Mouse (Mus musculus): ENCODE data around the gene Sulf2. TPM values are rescaled to one million over a fixed set of nuclear protein-coding genes. Genes with fewer than 3 reads are reported as not detected.
"Not testable (repeated sequence)": the region's sequence is repeated elsewhere in the genome, so short reads cannot be mapped to it uniquely, and the experiment has no call there.

Gene Sulf2
- polyA plus RNA-seq, 1 experiment from 2014 or later, result 73.6 TPM

DNA sequence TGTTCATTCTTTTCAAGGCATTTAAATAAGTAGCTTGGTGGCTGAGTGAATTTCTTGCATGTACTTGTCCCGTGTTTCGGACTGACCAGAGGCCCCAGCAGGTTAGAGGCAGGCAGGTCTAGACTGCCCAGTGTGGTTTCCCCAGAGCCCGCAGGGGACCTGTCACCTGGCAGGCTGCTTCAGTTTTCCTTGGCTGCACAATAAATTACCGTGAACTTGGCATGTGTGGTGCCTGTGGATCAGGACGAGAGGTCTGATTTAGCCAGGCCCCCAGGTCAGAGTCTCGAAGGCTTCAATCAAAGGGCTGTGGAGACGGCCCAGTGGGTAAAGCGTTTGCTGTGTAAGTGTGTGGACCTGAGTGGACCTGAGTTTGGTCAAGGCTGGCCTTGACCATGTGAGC is 35.4 kb upstream of the Sulf2 start:
- Histone ChIP-seq H3K4me1 (ENCODE audit: control insufficient read depth, insufficient read depth, low read depth, low read length) (peaks cover 7% of the 10 kb centered on the region), H3K9ac (ENCODE audit: low read depth, low read length) (no peak overlapping the region), H3K4me2 (ENCODE audit: low read length) (no peak overlapping the region), H3K4me3 (ENCODE audit: low read length) (no peak overlapping the region), H3K27ac (ENCODE audit: low read depth, low read length) (no peak overlapping the region), H3K27me3 (replicated peaks; ENCODE audit: control insufficient read depth, insufficient read depth, low read length) (peaks cover 3% of the 10 kb centered on the region; the same call in 1 of the 2 replicates), H3K36me3 (ENCODE audit: control insufficient read depth, insufficient read depth, low read length) (no peaks in the 10 kb centered on the region), H3K9me3 (ENCODE audit: control insufficient read depth, low read length) (no peaks in the 10 kb centered on the region)
- WGBS, result 57% methylated on average over 8 of the region's 8 CpGs
- ATAC-seq, result no peak

GRCm38 (mm10) chr2:166189191-166189590 is 33.7 kb upstream of the Sulf2 start:
- H3K27me3 ChIP-seq (replicated peaks; ENCODE audit: control insufficient read depth, insufficient read depth, low read length), result peaks cover 5% of the 10 kb centered on the region; the same call in 1 of the 2 replicates
- no peak overlapping the region for H3K27ac ChIP-seq (ENCODE audit: low read depth, low read length)
- no peak overlapping the region for H3K9ac ChIP-seq (ENCODE audit: low read depth, low read length)
- H3K4me3 ChIP-seq (ENCODE audit: low read length), result no peak overlapping the region
- no peaks in the 10 kb centered on the region for H3K9me3 ChIP-seq (ENCODE audit: control insufficient read depth, low read length)
- peaks cover 7% of the 10 kb centered on the region for H3K4me1 ChIP-seq (ENCODE audit: control insufficient read depth, insufficient read depth, low read depth, low read length)
- no peak for ATAC-seq
- no peaks in the 10 kb centered on the region for H3K36me3 ChIP-seq (ENCODE audit: control insufficient read depth, insufficient read depth, low read length)
- no peak overlapping the region for H3K4me2 ChIP-seq (ENCODE audit: low read length)
- WGBS, result 94% methylated on average over 11 of the region's 11 CpGs

DNA sequence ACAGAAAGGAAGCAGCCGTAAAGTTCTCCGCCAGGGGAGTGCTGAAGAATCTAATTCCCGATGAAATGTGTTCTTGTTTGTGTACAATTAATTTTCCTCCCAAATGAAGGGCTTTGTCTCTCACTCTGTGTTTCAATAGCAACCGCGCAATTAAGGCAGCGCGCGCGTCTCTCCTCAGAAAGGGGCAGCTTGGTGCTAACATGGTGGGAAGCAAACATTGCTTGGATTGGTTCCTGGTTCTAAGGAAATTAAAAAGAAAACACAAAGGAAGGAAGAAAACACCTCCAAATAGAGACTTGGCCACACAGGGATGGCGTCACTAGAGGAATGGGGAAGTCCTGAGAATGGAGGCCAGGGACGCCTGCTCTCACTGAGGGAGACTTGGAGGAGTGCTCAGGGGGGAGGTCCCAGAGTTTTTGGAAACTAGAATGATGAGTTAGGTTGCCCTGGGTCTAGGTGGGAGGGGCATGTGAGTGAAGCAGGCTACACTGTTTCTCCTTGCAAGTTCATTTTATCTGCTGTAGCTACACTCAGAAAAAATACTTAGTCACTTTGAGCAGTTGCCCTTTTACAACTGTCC is 32.5 kb upstream of the Sulf2 start:
- H3K9ac ChIP-seq (ENCODE audit: low read depth, low read length); H3K9me3 ChIP-seq (ENCODE audit: control insufficient read depth, low read length); H3K4me1 ChIP-seq (ENCODE audit: control insufficient read depth, insufficient read depth, low read depth, low read length); H3K4me3 ChIP-seq (ENCODE audit: low read length); H3K27me3 ChIP-seq (replicated peaks; ENCODE audit: control insufficient read depth, insufficient read depth, low read length); H3K4me2 ChIP-seq (ENCODE audit: low read length); H3K36me3 ChIP-seq (ENCODE audit: control insufficient read depth, insufficient read depth, low read length); H3K27ac ChIP-seq (ENCODE audit: low read depth, low read length): not testable (repeated sequence)
- WGBS, result 38% methylated on average over 8 of the region's 11 CpGs
- peak; percentile 54; the same call in 1 of the 2 replicates for ATAC-seq

DNA sequence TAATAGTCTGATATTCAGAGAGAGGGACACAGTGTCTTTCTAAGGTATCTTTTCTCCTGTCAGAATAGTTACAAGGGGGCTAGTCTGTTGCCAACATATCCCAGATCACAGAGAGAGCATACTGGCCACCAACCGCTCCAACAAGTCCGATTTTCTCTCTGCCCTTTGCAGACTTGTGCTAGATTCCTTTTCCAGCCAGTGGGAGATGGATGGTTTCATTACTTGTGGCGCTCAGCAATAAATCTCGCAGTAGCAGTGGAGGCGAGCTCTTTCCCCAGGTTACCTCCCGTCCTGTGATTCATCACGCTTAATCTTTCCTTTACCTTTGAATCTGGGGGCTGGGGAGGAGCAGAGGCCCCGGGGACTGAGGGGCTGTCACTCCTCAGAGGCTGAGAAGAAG is 31.9 kb upstream of the Sulf2 start:
- not testable (repeated sequence) for H3K9me3 ChIP-seq (ENCODE audit: control insufficient read depth, low read length); H3K27me3 ChIP-seq (replicated peaks; ENCODE audit: control insufficient read depth, insufficient read depth, low read length); H3K4me2 ChIP-seq (ENCODE audit: low read length); H3K27ac ChIP-seq (ENCODE audit: low read depth, low read length); H3K4me3 ChIP-seq (ENCODE audit: low read length); H3K36me3 ChIP-seq (ENCODE audit: control insufficient read depth, insufficient read depth, low read length); H3K4me1 ChIP-seq (ENCODE audit: control insufficient read depth, insufficient read depth, low read depth, low read length); H3K9ac ChIP-seq (ENCODE audit: low read depth, low read length)
- 23% methylated on average over 6 of the region's 8 CpGs for WGBS
- ATAC-seq, result 0 out of 2 replicates have a peak, but pooled peaks have one; percentile 15

DNA sequence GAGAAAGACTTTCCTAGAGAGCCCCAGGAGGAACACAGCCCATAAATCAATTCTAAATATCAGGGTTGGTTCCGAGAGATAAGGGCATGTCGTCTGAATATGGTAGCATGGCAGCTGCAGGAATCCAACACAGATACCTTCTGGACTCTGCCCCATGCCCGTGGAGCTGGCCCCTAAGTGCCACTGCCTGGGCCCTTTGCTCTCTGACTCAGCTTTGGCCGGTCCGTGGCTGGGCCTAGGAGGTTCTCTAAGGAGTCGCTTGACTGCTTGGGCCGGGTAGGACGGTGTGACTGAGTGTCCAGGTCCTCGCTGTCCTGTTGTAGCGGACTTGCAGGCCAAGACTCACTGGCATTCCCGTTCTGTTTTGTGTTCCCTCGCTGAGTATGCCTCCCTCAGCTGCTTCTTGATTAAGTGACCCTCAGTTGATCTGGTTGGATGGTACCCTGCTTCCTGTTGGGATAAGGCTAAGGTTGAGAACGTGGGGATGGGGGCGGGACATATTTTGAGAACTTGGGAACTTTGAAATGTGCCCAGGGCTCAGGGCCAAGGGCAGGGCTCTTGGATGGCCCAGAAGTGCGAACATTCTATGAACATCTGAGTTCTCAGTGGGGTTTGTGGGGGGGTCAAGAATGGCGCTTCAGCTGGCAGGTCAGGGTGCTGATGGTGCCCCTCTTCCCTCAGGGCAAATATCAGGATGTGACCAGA is 30.9 kb upstream of the Sulf2 start:
- H3K36me3 ChIP-seq (ENCODE audit: control insufficient read depth, insufficient read depth, low read length), result no peaks in the 10 kb centered on the region
- no peak overlapping the region for H3K4me2 ChIP-seq (ENCODE audit: low read length)
- no peak overlapping the region for H3K9ac ChIP-seq (ENCODE audit: low read depth, low read length)
- 82% methylated on average over 16 of the region's 16 CpGs for WGBS
- peaks cover 5% of the 10 kb centered on the region; the same call in 1 of the 2 replicates for H3K27me3 ChIP-seq (replicated peaks; ENCODE audit: control insufficient read depth, insufficient read depth, low read length)
- no peaks in the 10 kb centered on the region for H3K9me3 ChIP-seq (ENCODE audit: control insufficient read depth, low read length)
- peak overlapping the region; percentile 37 for H3K27ac ChIP-seq (ENCODE audit: low read depth, low read length)
- peaks cover 7% of the 10 kb centered on the region for H3K4me1 ChIP-seq (ENCODE audit: control insufficient read depth, insufficient read depth, low read depth, low read length)
- no peak overlapping the region for H3K4me3 ChIP-seq (ENCODE audit: low read length)
- no peak for ATAC-seq

DNA sequence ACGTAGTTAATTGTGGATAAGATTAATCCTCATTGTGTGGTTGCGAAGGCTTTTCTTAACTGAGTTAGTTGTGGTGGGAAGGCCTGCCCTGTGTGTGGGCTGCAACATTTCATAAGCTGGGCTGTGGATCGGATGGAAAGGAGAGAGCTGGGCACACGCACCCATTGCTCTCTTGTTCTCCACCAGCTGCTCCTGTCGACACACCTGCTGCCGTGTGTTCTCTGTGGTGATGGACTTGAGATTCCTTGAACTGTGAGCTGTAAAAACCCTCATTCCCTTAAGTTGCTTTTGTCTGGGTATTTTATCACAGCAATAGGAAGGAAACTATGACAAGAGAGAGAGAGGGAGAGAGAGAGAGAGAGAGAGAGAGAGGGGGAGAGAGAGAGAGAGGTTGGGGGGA is 30.3 kb upstream of the Sulf2 start:
- Histone ChIP-seq H3K4me1 (ENCODE audit: control insufficient read depth, insufficient read depth, low read depth, low read length) (peaks cover 8% of the 10 kb centered on the region), H3K4me3 (ENCODE audit: low read length) (no peak overlapping the region), H3K27ac (ENCODE audit: low read depth, low read length) (no peak overlapping the region), H3K4me2 (ENCODE audit: low read length) (no peak overlapping the region), H3K9ac (ENCODE audit: low read depth, low read length) (no peak overlapping the region), H3K36me3 (ENCODE audit: control insufficient read depth, insufficient read depth, low read length) (no peaks in the 10 kb centered on the region), H3K27me3 (replicated peaks; ENCODE audit: control insufficient read depth, insufficient read depth, low read length) (peaks cover 5% of the 10 kb centered on the region; the same call in 1 of the 2 replicates), H3K9me3 (ENCODE audit: control insufficient read depth, low read length) (no peaks in the 10 kb centered on the region)
- no peak for ATAC-seq
- 90% methylated on average over 6 of the region's 6 CpGs for WGBS

GRCm38 (mm10) chr2:166184417-166184816 is 29.0 kb upstream of the Sulf2 start:
- Histone ChIP-seq H3K4me1 (ENCODE audit: control insufficient read depth, insufficient read depth, low read depth, low read length) (peaks cover 20% of the 10 kb centered on the region), H3K27ac (ENCODE audit: low read depth, low read length) (no peak overlapping the region), H3K9me3 (ENCODE audit: control insufficient read depth, low read length) (no peaks in the 10 kb centered on the region), H3K9ac (ENCODE audit: low read depth, low read length) (no peak overlapping the region), H3K4me3 (ENCODE audit: low read length) (no peak overlapping the region), H3K4me2 (ENCODE audit: low read length) (no peak overlapping the region), H3K27me3 (replicated peaks; ENCODE audit: control insufficient read depth, insufficient read depth, low read length) (peaks cover 5% of the 10 kb centered on the region; the same call in 1 of the 2 replicates), H3K36me3 (ENCODE audit: control insufficient read depth, insufficient read depth, low read length) (no peaks in the 10 kb centered on the region)
- no peak for ATAC-seq
- WGBS, result 64% methylated on average over 6 of the region's 6 CpGs

- Histone ChIP-seq H3K9ac (ENCODE audit: low read depth, low read length) (no peak overlapping the region), H3K4me1 (ENCODE audit: control insufficient read depth, insufficient read depth, low read depth, low read length) (peaks cover 17% of the 10 kb centered on the region), H3K4me2 (ENCODE audit: low read length) (no peak overlapping the region), H3K4me3 (ENCODE audit: low read length) (no peak overlapping the region), H3K27ac (ENCODE audit: low read depth, low read length) (no peak overlapping the region), H3K27me3 (replicated peaks; ENCODE audit: control insufficient read depth, insufficient read depth, low read length) (peaks cover 5% of the 10 kb centered on the region; the same call in 1 of the 2 replicates), H3K9me3 (ENCODE audit: control insufficient read depth, low read length) (no peaks in the 10 kb centered on the region), H3K36me3 (ENCODE audit: control insufficient read depth, insufficient read depth, low read length) (no peaks in the 10 kb centered on the region)
- ATAC-seq, result no peak
- 61% methylated on average over 15 of the region's 15 CpGs for WGBS
Observed at GRCm38 (mm10) chr2:166182009-166182685, 26.7 kb upstream of the Sulf2 start.

All from hindbrain, embryonic 16.5 days (tissue).